Mouse (Mus musculus): ENCODE measurements around the gene Tmem121b. TPM values are rescaled to one million over a fixed set of nuclear protein-coding genes. Genes with fewer than 3 reads are reported as not detected.

Gene Tmem121b
- total RNA-seq, 2 experiments from 2014 or later, result 44.8 to 45.3 TPM

DNA sequence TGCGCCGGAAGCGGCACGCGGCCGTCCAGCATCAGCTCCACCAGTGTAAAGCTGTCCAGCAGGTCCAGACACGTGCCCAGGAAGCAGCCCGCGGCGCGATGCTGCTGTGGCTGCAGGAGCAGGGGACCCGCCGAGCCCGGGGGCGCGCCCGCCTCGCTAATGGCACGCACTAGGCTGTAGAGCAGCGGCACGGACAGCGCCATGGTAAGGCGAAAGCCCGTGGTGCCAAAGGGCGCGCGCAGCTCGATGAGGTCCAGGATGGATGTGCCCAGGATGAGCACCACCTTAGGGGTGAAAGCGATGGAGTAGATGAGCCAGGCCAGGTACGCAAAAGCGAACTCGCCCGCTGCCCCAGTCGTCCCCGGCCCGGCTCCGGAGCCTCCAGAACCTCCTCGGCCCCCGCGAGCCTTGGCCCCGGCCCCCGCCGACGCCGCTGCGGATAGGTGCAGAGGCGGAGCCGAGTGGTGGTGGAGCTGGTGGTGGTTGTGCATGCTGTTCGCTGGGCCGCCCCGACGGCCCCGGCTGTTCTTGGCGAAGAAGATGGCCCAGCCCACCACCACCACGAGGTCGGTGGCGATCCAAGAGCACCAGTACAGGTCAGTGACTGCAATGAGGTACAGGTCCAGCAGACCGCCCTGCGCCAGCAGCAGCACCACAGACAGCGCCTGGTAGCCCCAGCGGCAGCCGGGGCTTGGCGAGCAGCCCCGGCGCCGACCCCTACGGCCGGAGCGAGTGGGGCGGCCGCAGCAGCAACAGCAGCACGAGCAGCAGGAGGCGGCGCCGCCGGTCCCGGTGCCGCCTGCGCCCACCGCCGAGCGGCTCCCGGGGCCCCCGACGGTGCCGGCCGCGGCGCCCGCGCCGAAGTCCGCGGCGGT, 871 bp downstream of the Tmem121b start:
- DNase-seq (ENCODE audit: extremely low spot score in 1 of 2, low spot score in 1 of 2), result no peak

DNA sequence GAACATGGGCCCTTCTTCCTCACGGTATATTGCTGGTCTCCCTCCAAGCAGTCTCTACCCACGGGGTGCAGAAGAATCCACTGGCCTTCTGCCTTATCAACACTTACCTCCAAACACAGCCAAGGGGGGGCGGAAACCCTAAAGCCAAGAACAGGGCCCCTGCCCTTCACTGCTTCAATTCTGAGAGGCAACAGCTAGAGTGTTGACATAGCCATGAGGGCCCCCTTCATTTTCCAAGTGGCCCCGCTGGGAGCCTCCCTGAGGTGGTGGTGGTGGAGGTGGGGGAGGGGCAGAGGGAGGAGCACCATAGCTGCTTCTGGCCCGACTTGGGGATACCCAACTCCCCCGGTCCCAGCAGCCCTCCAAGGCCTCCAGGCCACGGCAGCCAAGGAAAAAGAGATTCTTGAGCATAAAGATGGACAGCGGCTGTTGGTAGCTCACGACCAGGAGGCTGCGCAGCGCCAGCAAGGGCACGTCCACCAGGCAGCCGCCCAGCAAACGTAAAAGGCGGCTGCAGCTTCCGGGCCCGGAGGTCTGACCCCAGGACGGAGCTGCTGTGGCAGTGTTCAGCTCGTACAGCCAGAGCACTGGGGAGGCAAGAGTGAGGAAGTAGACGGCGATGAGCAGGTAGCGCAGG, 1.6 kb downstream of the Tmem121b start:
- DNase-seq (ENCODE audit: extremely low spot score in 1 of 2, low spot score in 1 of 2), result no peak

- DNase-seq (ENCODE audit: extremely low spot score in 1 of 2, low spot score in 1 of 2), result no peak
These were observed 2.5 kb downstream of the Tmem121b start for GRCm38 (mm10) chr6:120491064-120491463.

GRCm38 (mm10) chr6:120489461-120489860, 4.1 kb downstream of the Tmem121b start:
- no peak for DNase-seq (ENCODE audit: extremely low spot score in 1 of 2, low spot score in 1 of 2)

GRCm38 (mm10) chr6:120488647-120489046, 5.0 kb downstream of the Tmem121b start:
- no peak for DNase-seq (ENCODE audit: extremely low spot score in 1 of 2, low spot score in 1 of 2)

- DNase-seq (ENCODE audit: extremely low spot score in 1 of 2, low spot score in 1 of 2), result no peak
These were observed 7.5 kb downstream of the Tmem121b start for GRCm38 (mm10) chr6:120486051-120486510.

- DNase-seq (ENCODE audit: extremely low spot score in 1 of 2, low spot score in 1 of 2), result no peak
These were observed 8.6 kb downstream of the Tmem121b start for GRCm38 (mm10) chr6:120485038-120485437.

DNA sequence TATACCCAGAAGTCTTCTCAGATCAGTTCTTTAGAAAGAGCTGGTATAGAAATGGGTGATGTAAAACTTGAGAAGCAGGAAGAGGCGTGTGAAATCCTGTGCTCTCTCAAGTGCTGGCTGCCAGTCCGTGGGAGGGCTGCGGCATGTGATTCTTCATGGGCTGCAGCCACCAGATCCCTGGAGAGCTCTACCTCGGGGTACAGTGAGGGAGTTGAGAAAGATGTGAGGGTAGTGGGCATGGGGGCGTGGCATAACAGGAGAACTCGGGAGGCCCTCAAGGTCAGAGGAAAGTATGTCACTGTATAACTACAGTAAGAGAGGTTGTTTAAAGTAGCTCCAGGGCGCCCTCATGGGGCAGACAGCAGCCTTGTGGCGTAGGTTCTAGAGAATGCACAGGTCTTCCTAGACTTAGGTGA, 10.4 kb downstream of the Tmem121b start:
- peak in 1 of 2 experiments; percentile 59 for DNase-seq (ENCODE audit: extremely low spot score in 1 of 2, low spot score in 1 of 2)

DNA sequence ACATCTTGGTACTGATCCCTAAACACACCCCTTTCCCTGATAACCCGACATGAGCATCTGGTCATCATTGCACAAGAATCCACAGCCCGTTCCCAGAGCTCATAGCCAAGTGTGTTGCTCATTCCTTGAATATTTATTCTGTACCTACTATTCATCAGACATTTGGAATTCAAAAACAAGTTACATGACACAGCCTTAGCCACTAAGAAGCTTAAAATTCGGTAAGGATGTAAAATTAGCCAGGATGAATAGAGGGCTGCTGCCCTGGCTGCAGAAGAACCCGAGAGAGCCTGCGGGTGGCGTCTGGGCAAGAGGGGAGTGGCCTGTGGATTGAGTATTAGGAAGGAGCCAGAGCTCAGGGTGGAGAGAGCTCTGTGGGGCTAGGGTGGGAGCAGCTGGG, 10.9 kb downstream of the Tmem121b start:
- DNase-seq (ENCODE audit: extremely low spot score in 1 of 2, low spot score in 1 of 2), result no peak

GRCm38 (mm10) chr6:120482021-120482420, 11.6 kb downstream of the Tmem121b start:
- no peak for DNase-seq (ENCODE audit: extremely low spot score in 1 of 2, low spot score in 1 of 2)

DNA sequence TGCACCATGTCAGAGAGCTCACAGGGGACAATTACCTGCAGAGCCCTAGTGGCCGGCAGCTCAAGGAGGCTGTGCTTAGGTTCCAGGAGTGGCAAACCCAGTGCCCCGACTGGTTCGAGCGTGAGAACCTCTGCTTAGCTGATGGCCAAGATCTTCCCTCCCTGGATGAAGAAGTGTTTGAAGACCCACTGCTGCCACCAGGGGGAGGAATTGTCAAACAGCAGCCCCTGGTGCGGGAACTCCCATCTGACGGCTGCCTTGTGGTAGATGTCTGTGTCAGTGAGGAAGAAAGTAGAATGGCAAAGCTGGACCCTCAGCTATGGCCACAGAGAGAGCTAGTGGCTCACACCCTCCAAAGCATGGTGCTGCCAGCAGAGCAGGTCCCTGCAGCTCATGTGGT, 12.1 kb downstream of the Tmem121b start:
- DNase-seq (ENCODE audit: extremely low spot score in 1 of 2, low spot score in 1 of 2), result no peak

DNA sequence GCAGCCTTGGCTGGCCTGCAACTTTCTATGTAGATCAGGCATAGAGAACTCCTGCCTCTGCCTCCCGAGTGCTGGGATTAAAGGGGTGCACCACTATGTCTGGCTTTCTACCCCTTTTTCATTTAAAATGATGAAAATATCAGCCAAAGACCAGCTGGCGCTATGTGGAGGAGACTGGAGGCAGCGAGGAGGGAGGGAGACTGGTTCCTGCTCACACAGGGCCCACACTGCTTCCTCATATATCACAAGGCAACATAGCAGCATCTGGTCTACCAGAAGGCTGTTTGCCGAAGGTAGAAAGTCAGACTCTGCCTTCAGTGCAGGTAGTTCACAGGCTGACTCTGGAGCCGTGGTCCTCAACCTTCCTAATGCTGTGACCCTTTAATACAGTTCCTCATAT, 13.2 kb downstream of the Tmem121b start:
- DNase-seq (ENCODE audit: extremely low spot score in 1 of 2, low spot score in 1 of 2), result no peak

GRCm38 (mm10) chr6:120479302-120479701, 14.3 kb downstream of the Tmem121b start:
- no peak for DNase-seq (ENCODE audit: extremely low spot score in 1 of 2, low spot score in 1 of 2)

DNA sequence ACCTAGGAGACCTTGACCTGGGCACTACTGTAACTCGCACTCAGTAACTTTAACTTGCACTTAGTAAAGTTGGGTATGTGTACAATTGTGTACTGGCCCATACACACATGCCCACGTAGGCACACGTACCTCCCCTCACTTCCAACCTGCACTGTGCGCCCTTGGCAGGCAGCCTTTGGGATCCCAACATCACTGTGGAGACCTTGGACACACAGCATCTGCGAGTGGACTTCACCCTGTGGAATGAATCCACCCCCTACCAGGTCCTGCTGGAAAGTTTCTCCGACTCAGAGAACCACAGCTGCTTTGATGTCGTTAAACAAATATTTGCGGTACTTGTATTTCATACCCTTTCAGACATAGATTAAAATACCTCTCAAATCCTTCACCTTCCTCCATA, 18.3 kb downstream of the Tmem121b start:
- DNase-seq (ENCODE audit: extremely low spot score in 1 of 2, low spot score in 1 of 2), result no peak

DNA sequence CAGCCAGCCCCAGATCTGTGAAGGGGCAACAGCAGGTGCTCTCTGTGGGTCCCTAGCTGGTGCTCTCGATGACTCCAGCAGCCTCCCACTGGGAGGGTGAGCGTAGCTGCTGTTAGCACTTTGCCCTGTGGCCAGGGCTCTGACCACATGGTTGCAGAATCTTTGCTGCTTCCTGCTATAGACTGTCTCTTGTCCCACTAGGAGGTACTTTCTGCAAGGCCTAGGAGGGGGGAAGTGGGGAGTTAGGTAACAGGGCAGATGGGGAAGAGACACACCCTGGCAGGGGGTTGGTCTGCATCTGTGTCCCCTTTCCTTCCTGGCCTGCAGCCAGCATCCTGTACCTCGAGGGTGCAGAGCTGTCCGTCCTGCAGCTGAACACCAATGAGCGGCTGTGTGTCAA, 20.2 kb downstream of the Tmem121b start:
- no peak for DNase-seq (ENCODE audit: extremely low spot score in 1 of 2, low spot score in 1 of 2)

DNA sequence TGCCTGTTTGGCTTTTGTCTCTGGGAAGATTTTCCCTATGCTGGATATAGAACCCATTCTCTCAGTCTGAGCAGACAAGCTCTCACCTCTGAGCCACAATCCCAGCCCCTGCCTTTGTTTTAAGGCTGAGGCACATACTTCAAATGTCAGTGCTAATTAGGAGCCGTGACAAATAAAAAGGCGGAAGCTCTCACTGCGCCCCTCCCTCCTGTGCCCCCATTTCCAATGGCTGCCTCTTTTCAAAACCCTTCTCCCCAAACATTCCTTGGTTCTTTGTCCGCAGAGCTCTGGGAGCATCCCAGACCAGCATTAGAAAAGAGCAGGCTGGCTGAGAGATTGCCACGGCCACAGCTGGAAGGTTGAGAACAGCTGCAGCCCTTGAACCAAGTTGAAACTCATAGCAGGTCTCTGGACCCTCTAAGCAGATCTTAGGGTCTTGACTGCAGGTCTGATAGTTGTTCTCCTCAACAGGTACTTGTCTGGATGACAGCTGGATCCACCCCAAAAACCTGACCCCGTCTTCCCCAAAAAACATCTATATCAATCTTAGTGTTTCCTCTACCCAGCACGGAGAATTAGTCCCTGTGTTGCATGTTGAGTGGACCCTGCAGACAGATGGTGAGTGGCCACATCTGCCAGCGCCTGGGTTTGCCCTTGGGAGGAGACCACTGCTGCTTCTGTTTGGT, 21.0 kb downstream of the Tmem121b start:
- DNase-seq (ENCODE audit: extremely low spot score in 1 of 2, low spot score in 1 of 2), result no peak

DNA sequence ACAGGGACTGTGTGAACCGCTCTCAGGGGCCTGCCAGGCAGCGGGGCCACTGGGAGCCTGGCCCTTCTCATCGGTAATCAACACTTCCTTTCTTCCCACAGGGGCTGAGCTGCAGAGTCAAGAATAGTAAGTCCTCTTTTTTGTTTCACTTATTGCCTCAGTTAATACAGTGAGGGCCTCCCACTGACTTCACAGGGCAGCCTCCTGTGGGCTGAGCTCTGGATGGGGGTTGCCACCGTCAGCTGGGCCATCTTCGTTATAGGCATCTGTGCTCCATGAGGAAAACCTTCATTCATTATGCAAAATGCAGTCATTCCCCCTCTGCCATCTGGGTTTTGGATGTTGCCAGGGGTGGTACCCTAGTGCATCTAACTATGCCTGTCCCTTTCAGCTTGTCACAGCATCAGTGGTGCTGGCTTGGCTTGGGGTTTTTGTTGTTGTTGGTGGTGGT, 21.6 kb downstream of the Tmem121b start:
- DNase-seq (ENCODE audit: extremely low spot score in 1 of 2, low spot score in 1 of 2), result no peak

DNA sequence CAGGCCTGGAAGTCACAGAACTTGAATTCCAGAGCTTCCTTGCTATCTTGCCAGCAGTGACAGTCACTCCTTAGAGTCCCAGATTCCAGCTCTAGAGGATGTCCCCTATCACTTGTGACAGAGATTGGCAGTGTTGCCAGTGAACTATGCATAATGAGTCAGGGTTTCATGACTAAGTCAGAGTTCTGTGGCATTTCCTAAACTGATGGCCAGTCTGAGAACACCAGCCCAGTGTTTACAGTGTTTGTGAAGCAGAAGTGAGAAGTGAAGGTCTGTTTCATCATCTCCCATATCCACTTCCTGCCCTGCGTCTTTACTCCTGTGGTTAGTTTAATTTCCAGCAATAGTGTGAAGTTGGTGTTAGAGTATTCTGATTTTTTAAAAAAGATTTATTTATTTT, 22.9 kb downstream of the Tmem121b start:
- no peak for DNase-seq (ENCODE audit: extremely low spot score in 1 of 2, low spot score in 1 of 2)

- DNase-seq (ENCODE audit: extremely low spot score in 1 of 2, low spot score in 1 of 2), result no peak
These were observed 23.8 kb downstream of the Tmem121b start for GRCm38 (mm10) chr6:120469770-120470169.

GRCm38 (mm10) chr6:120469268-120469667, 24.3 kb downstream of the Tmem121b start:
- DNase-seq (ENCODE audit: extremely low spot score in 1 of 2, low spot score in 1 of 2), result no peak

GRCm38 (mm10) chr6:120468259-120468658, 25.3 kb downstream of the Tmem121b start:
- no peak for DNase-seq (ENCODE audit: extremely low spot score in 1 of 2, low spot score in 1 of 2)

All from layer of hippocampus, postnatal 25 days (tissue).